Mouse (Mus musculus) lung, embryonic 14.5 days (tissue): ENCODE results near the gene Clcn7. TPM values are rescaled to one million over a fixed set of nuclear protein-coding genes. Genes with fewer than 3 reads are reported as not detected.

Experiments used
- ATAC-seq: fragments of 200-750 bp; cut with Nextera tagmentation; 2 replicates; pipeline ENCODE4 v1.8.0; 2017; ENCODE audit warnings: mild to moderate bottlenecking, moderate TSS enrichment, moderate library complexity; ENCODE audit not compliant: insufficient read depth
- DNase-seq: peaks from one replicate; pipeline ENCODE4 v3.0.0-alpha.2; 2015
- H3K27ac ChIP-seq: fragments of 300-500 bp; sonication (generic); 2 replicates; pipeline ENCODE4 v1.5.1; 2014; ENCODE audit warnings: low read depth, mild to moderate bottlenecking, moderate library complexity
- H3K27me3 ChIP-seq: fragments of 300-500 bp; sonication (generic); 2 replicates; pipeline ENCODE4 v1.6.1; 2014; ENCODE audit warnings: low read length, control low read depth; ENCODE audit not compliant: insufficient read depth
- H3K36me3 ChIP-seq: fragments of 300-500 bp; sonication (generic); 2 replicates; pipeline ENCODE4 v1.6.1; 2014; ENCODE audit warnings: control low read depth; ENCODE audit not compliant: insufficient read depth
- H3K4me1 ChIP-seq: fragments of 300-500 bp; sonication (generic); 2 replicates; pipeline ENCODE4 v1.6.1; 2014; ENCODE audit warnings: antibody characterized with exemption, control low read depth; ENCODE audit not compliant: insufficient read depth
- H3K4me2 ChIP-seq: fragments of 300-500 bp; sonication (generic); 2 replicates; pipeline ENCODE4 v1.6.1; 2014; ENCODE audit warnings: mild to moderate bottlenecking
- H3K4me3 ChIP-seq: fragments of 300-500 bp; sonication (generic); 2 replicates; pipeline ENCODE4 v1.5.1; 2014; ENCODE audit warnings: low read depth, low read length
- H3K9ac ChIP-seq: fragments of 300-500 bp; sonication (generic); 2 replicates; pipeline ENCODE4 v1.6.1; 2014
- H3K9me3 ChIP-seq: fragments of 300-500 bp; sonication (generic); 2 replicates; pipeline ENCODE4 v1.6.1; 2016; ENCODE audit warnings: low read depth, low read length, control low read depth
- CTCF ChIP-seq: IDR thresholded peaks from 2 replicates; pipeline ENCODE4 v1.5.1; 2016; ENCODE audit warnings: antibody characterized with exemption, low read depth
- WGBS: fragments of 180-500 bp; shearing (Covaris S2); extraction: QIAGEN DNeasy Blood & Tissue Kit; methylation state at CpG from one replicate; pipeline ENCODE4 v1.1.7; 2014; 5-methylcytosine and 5-hydroxymethylcytosine counted together
- polyA plus RNA-seq: library from polyadenylated mRNA; unstranded; fragments of >200 nt; fragmentation: Nextera tagmentation; extraction: Ambion mirVana; gene quantifications from 2 replicates; pipeline ENCODE4 v1.2.1, GENCODE M21; 2014

The Clcn7 gene
- polyA plus RNA-seq, 1 experiment from 2014 or later, result 23.1 TPM

DNA sequence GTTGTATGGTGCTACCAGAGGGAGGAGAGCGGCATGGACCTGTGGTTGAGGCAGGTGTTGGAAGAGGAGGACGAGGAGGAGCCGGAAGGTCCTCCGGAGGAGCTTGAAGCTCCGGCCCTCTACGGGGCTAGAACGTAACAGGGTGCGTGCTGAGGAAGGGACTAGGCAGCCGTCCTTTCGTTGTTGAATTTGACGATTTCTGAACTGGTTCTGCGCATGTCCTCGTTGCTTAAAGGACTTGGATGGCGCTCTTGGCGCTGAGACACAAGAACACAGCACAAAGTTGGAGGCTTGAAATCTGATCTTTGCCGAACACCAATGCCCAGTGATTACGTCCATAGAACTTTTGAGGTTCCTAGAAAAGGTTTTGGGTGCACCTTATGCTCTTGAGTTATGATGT is 51.8 kb downstream of the Clcn7 start:
- Histone ChIP-seq H3K27me3 (no peaks in the 10 kb centered on the region), H3K9me3 (no peaks in the 10 kb centered on the region), H3K9ac (peak overlapping the region; percentile 89), H3K4me2 (peak overlapping the region; percentile 95), H3K36me3 (peaks cover 14% of the 10 kb centered on the region), H3K4me3 (peak overlapping the region; percentile 96), H3K4me1 (peaks cover 4% of the 10 kb centered on the region; the same call in 1 of the 2 replicates), H3K27ac (no peak overlapping the region; the same call in 1 of the 2 replicates)
- ATAC-seq, result peak; percentile 14; the same call in 1 of the 2 replicates
- no peak for DNase-seq
- TF ChIP-seq CTCF, result no peak
- 7% methylated on average over 17 of the region's 17 CpGs for WGBS

DNA sequence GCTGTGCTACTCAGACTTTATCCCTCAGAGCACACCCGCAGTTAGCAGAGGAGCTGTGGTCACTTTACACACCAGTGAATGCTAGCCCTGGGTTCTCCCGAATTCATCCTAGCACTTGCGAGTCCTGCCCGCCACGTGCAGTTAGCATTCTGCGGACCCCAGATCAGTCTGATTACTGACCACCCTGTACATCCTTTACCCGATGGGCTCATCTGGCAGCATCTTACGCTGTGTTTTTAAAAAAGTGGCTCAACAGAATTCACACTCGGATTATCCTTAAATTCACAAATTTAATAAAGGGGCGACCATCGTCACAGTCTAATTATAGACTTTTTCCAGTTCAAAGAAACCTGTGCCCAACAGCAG is 54.6 kb downstream of the Clcn7 start:
- ATAC-seq (no peak), DNase-seq (no peak)
- Histone ChIP-seq H3K36me3 (peaks cover 28% of the 10 kb centered on the region), H3K4me3 (peak overlapping the region; percentile 95), H3K4me1 (peaks cover 4% of the 10 kb centered on the region; the same call in 1 of the 2 replicates), H3K9me3 (no peaks in the 10 kb centered on the region), H3K4me2 (peak overlapping the region; percentile 73), H3K27me3 (no peaks in the 10 kb centered on the region), H3K27ac (peak overlapping the region; percentile 80; the same call in 1 of the 2 replicates), H3K9ac (peak overlapping the region; percentile 92)
- WGBS, result 6% methylated on average over 11 of the region's 11 CpGs
- no peak for TF ChIP-seq CTCF

DNA sequence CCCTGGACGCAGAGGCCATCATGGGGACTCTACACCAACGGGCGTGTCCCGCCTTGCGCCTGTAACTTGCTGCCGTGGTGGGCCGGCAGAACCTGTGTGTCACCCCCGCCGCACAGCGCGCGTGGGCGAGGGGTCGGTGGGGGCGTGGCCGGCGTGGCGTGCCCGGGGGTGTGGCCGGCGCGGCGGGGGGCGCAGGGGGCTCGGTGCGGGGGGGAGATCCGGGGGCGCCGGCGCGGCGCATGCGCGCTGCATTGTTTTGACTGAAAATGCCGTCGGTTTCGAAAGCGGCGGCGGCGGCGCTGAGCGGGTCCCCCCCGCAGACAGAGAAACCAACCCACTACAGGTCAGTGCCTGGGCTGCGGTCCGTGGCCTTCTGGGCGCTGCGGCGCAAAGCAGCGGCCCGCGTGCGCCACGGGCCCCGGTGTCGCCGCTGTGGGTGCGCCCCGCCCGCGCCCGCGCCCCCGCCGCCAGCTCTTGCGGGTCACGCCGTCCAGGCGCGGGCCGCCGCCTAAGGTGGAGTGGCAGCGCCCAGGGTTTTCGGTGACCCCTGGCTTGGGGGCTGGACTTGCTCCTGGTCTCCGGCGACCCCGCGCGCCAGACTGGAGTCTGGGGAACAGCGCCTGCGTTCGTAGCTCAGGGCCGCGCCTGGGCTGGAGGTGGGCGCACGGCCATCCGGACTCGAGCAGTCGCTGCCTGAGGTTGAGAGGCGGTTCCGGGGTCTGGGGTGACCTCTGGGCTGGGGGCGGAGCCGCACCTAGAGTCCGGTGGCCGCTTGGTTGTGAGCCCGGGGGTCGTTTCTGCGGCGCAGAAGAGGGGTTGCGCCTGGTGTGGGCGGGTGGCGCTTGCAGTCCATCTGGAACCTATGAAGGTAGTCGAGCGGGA is 55.2 kb downstream of the Clcn7 start, which contains the start of gene Unkl:
Unkl (plus strand) TSS at position 248 of the 882 bp plus-strand sequence.
- Histone ChIP-seq H3K4me3 (peak within 1 kb of the TSS; percentile 95), H3K4me2 (peak within 1 kb of the TSS; percentile 73), H3K9me3 (no peaks in the 10 kb centered on the region), H3K27ac (peak within 1 kb of the TSS; percentile 80), H3K9ac (peak within 1 kb of the TSS; percentile 92), H3K4me1 (peaks cover 4% of the 10 kb centered on the region; the same call in 1 of the 2 replicates), H3K27me3 (no peaks in the 10 kb centered on the region), H3K36me3 (peaks cover 28% of the 10 kb centered on the region)
- TF ChIP-seq CTCF, result no peak
- DNase-seq (peak; percentile 82), ATAC-seq (peak; percentile 49)
- WGBS, result under 1% methylated on average over 99 of the region's 104 CpGs

DNA sequence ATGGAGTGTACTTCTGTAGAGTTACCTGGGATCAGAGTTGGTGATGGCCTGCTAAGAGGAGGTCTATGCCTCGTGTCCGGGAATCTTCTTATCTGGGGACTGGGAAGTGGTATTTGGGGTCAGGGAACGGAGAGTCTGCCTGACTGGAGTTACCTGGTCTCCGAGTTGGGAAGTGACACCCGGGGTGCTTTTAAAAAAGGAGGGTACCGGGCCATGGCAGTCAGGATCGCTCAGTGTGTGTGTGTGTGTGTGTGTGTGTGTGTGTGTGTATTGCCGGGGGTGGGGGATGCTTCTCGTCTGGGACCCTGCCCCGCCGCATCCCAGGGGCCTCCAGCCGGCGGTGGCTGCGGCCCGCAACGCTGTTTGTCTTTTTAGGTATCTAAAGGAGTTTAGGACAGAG is 55.9 kb downstream of the Clcn7 start:
- H3K4me1 ChIP-seq, result peaks cover 4% of the 10 kb centered on the region; the same call in 1 of the 2 replicates
- no peak for TF ChIP-seq CTCF
- no peaks in the 10 kb centered on the region for H3K27me3 ChIP-seq
- no peak for DNase-seq
- H3K9ac ChIP-seq, result peak overlapping the region; percentile 92
- WGBS, result 1% methylated on average over 16 of the region's 16 CpGs
- ATAC-seq, result no peak
- H3K9me3 ChIP-seq, result no peaks in the 10 kb centered on the region
- H3K4me3 ChIP-seq, result peak overlapping the region; percentile 95
- H3K4me2 ChIP-seq, result peak overlapping the region; percentile 73
- no peak overlapping the region for H3K27ac ChIP-seq
- peaks cover 28% of the 10 kb centered on the region for H3K36me3 ChIP-seq

DNA sequence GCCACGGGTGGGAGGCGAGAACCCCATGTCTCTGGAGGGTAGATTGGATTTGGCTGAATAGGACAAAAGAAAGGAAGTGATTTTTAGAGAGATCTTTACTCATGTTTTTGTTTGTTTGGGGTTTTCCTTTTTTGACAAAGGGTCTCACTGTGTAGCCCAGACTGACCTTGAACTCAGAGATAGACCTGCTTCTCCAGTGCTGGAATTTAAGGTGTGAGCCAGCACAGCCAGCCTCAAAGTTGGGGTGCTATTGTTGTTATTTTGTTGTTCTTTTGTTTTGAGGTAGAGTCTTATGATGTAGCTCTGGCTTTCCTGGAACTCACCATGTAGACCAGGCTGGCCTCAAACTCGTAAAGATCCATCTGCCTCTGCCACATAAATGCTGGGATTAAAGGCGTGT is 69.2 kb downstream of the Clcn7 start:
- 89% methylated on average over 4 of the region's 4 CpGs for WGBS
- no peak for DNase-seq
- ATAC-seq, result no peak
- Histone ChIP-seq H3K4me2 (no peak overlapping the region), H3K27ac (no peak overlapping the region), H3K9me3 (no peaks in the 10 kb centered on the region), H3K9ac (no peak overlapping the region), H3K27me3 (no peaks in the 10 kb centered on the region), H3K4me3 (no peak overlapping the region), H3K4me1 (no peaks in the 10 kb centered on the region), H3K36me3 (peaks cover 73% of the 10 kb centered on the region)
- TF ChIP-seq CTCF, result no peak

DNA sequence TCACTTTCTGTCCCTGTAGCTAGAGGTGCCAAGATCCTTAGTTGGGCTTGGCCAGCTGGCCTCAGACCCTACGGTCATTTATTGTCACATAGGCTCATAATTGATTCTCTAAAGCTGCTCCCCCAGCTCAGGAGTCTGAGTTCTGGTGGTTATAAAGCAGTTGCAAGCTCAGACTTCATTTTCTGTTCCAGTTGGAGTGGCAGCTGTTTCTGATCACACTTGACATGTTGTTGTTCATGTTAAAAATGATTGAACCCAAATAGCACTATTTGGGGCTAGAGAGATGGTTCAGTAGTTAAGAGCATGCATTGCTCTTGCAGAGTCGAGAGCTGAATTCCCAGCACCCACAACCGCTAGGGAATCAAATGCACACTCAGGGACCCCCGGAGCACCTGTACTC is 76.8 kb downstream of the Clcn7 start:
- Histone ChIP-seq H3K9ac (no peak overlapping the region), H3K9me3 (no peaks in the 10 kb centered on the region), H3K4me2 (no peak overlapping the region), H3K4me1 (no peaks in the 10 kb centered on the region), H3K27me3 (no peaks in the 10 kb centered on the region), H3K36me3 (peaks cover 85% of the 10 kb centered on the region), H3K27ac (no peak overlapping the region), H3K4me3 (no peak overlapping the region)
- 83% methylated on average over 4 of the region's 4 CpGs for WGBS
- no peak for ATAC-seq
- no peak for DNase-seq
- no peak for TF ChIP-seq CTCF

DNA sequence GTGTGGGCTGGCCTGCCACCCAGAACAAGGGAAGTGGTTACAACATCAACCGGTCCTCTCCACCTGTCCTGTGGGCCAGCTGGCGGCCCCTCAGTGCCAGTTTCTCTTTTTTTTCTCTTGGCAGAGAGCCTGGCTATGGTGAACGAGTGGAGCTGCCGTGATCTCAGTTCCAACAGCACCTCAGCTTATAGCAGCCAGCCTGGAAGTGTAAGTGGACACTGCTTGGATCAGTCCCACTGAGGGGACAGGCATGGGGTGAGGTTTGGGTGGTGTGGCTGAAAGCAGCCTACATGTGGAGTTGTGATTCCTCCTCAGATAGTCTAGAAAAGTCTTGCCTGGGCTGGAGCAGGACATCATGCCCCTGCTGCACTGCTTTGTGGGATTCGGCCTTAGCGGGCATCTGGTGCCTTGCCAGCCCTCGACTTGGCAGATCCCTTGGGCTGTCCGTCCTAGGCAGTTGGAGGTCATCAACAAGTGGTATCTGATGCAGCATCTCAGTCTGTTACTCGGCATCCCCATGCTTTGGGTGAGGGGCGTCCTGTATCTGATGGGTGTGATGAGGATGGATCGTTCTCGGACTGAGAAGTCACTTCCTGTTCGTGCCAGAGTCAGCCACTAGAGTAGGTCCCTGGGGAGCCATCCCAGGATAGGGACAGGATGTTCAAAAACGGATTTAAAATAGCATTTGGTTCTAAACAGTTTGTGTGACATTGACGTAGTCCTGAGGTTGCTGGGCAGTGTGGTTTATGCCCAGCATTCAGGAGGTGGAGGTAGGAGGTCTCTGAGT is 77.7 kb downstream of the Clcn7 start:
- H3K4me1 ChIP-seq, result no peaks in the 10 kb centered on the region
- 77% methylated on average over 15 of the region's 15 CpGs for WGBS
- no peaks in the 10 kb centered on the region for H3K27me3 ChIP-seq
- DNase-seq (peak; percentile 4), ATAC-seq (no peak)
- peaks cover 86% of the 10 kb centered on the region for H3K36me3 ChIP-seq
- TF ChIP-seq CTCF, result no peak
- no peak overlapping the region for H3K9ac ChIP-seq
- no peaks in the 10 kb centered on the region for H3K9me3 ChIP-seq
- no peak overlapping the region for H3K4me2 ChIP-seq
- no peak overlapping the region for H3K4me3 ChIP-seq
- H3K27ac ChIP-seq, result no peak overlapping the region
